Mouse (Mus musculus): ENCODE measurements around the gene Tfr2. TPM values are rescaled to one million over a fixed set of nuclear protein-coding genes. Genes with fewer than 3 reads are reported as not detected.

Tfr2 gene
- polyA plus RNA-seq, 1 experiment from 2014 or later: 0.46 TPM

DNA sequence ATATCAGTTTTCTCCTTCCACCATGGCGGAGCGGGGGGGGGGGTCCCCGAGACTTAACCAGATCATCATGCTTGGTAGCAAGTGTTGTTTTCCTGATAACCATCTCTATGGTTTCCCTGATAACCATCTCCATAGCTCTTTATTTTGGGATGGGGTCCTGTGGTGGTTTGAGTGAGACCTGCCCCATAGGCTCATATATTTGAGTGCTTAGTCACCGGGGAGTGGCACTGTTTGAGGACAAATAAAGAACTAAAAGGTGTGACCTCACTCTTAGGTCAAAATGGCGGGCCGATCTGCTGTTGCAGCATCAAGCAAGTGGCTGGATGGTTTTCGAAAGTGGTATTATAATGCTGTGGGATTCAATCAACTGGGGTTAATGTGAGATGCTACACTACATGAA, 45.7 kb downstream of the Tfr2 start:
- Histone ChIP-seq H3K4me1 (replicated peaks; ENCODE audit: control insufficient read depth, insufficient read depth, low read length) (peaks cover 15% of the 10 kb centered on the region), H3K27ac (ENCODE audit: low read length) (no peak overlapping the region), H3K9ac (ENCODE audit: low read length) (no peak overlapping the region), H3K9me3 (ENCODE audit: control insufficient read depth, low read length) (no peaks in the 10 kb centered on the region), H3K4me2 (ENCODE audit: low read depth, low read length) (no peak overlapping the region), H3K4me3 (ENCODE audit: low read length) (no peak overlapping the region), H3K27me3 (ENCODE audit: control insufficient read depth, insufficient read depth, low read depth, low read length) (no peaks in the 10 kb centered on the region), H3K36me3 (ENCODE audit: control insufficient read depth, insufficient read depth, low read length) (no peaks in the 10 kb centered on the region)
- ATAC-seq (ENCODE audit: low read depth): no peak
- WGBS: 74% methylated on average over 7 of the region's 7 CpGs

DNA sequence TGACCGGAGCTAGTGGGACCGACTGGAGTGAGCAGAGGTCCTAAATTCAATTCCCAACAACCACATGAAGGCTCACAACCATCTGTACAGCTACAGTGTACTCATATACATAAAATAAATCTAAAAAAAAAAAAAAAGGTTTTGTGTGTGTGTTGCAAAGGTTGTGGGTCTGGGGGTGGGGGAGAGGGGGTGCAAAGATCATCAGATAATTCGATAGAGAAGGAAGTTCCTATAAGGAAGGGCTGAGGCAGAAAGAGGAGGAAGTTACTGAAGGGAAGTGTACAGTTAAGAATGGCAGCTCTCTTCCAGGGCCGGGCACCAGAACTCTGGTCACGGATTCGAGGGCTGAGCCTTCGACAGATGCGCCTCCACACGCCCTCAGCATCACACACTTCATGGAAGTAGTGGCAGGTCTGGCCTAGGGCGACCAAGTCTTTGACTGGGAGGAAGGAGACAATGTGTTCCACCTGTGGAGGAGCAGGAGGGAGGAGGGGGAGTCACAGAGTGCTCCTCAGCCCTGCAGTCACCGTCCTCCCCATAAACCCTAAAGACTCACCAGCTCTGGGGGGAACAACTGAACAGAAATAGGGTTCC, 54.4 kb downstream of the Tfr2 start:
- Histone ChIP-seq H3K27ac (ENCODE audit: low read length) (no peak overlapping the region), H3K9me3 (ENCODE audit: control insufficient read depth, low read length) (no peaks in the 10 kb centered on the region), H3K4me2 (ENCODE audit: low read depth, low read length) (no peak overlapping the region), H3K36me3 (ENCODE audit: control insufficient read depth, insufficient read depth, low read length) (no peaks in the 10 kb centered on the region), H3K4me1 (replicated peaks; ENCODE audit: control insufficient read depth, insufficient read depth, low read length) (peaks cover 3% of the 10 kb centered on the region; the same call in 1 of the 2 replicates), H3K4me3 (ENCODE audit: low read length) (no peak overlapping the region), H3K9ac (ENCODE audit: low read length) (no peak overlapping the region), H3K27me3 (ENCODE audit: control insufficient read depth, insufficient read depth, low read depth, low read length) (no peaks in the 10 kb centered on the region)
- 73% methylated on average over 11 of the region's 11 CpGs for WGBS
- ATAC-seq (ENCODE audit: low read depth): no peak

DNA sequence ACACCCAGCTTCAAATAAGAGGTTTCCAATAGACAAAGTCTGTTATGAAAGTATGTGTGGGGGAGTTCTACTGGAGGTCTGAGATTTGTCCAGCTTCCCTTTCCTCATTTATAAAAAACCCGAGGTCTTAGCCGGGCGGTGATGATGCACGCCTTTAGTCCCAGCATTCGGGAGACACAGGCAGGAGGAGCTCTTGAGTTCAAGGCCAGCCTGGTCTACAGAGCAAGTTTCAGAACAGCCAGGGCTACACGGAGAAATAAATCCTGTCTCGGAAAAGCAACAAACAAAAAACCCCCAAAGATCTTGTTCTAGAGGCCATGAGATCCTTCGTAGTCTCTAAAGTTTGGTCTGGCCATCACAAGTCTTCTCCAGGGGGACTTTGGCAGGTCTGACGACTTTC, 58.4 kb downstream of the Tfr2 start:
- 2% methylated on average over 9 of the region's 9 CpGs for WGBS
- Histone ChIP-seq H3K4me1 (replicated peaks; ENCODE audit: control insufficient read depth, insufficient read depth, low read length) (peaks cover 30% of the 10 kb centered on the region), H3K9ac (ENCODE audit: low read length) (peak overlapping the region; percentile 74), H3K4me3 (ENCODE audit: low read length) (peak overlapping the region; percentile 67), H3K27ac (ENCODE audit: low read length) (peak overlapping the region; percentile 90), H3K27me3 (ENCODE audit: control insufficient read depth, insufficient read depth, low read depth, low read length) (no peaks in the 10 kb centered on the region), H3K4me2 (ENCODE audit: low read depth, low read length) (peak overlapping the region; percentile 71), H3K9me3 (ENCODE audit: control insufficient read depth, low read length) (no peaks in the 10 kb centered on the region), H3K36me3 (ENCODE audit: control insufficient read depth, insufficient read depth, low read length) (no peaks in the 10 kb centered on the region)
- ATAC-seq (ENCODE audit: low read depth): no peak

DNA sequence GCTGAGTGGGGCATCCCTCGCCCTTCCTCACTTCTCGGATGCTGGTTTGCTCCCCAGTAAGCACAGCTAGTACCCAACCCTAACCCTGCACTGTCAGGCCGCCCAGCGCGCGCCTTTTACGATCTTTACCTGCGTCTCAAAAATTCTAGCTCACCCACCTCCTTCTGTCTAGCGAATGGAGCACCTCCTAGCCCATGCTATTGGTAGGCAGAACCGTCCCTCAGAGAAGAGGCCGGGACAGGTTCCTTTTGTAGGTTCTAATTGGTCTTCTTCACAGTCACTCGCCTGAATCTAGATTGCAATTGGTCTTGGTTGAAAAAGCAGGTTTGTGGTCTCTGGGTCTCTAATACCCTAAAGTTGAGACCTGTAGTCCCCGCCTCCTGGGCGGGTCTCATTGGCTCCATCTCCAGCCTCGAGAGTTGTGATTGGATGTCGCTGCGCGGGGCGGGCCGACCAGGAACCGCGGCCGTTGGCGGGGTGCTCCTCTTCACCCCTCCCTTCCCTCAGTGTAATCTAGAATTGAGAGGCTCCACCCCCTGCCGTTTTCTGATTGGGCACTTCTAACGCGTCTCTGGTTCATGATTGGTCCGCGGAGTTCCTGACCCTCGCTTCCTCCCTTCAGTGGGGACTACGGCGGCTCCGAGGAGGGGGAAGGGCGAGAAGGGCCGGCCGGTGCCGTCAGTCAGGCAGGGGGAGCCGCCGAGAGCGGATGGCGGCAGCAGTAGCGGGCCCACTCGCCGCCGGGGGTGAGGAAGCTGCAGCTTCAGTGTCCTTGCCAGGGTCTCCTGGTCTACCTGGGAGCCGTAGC, 59.1 kb downstream of the Tfr2 start, which contains the start of the genes Fbxo24, Lrch4 and Gm20605:
Gene Fbxo24, minus strand, starts transcription at position 505 of the 808 bp plus-strand sequence.
Gene Lrch4, plus strand, starts transcription at position 624 of the 808 bp plus-strand sequence.
Gene Gm20605, plus strand, starts transcription at position 678 of the 808 bp plus-strand sequence.
- Histone ChIP-seq H3K36me3 (ENCODE audit: control insufficient read depth, insufficient read depth, low read length) (peaks cover 2% of the 10 kb centered on the region), H3K4me2 (ENCODE audit: low read depth, low read length) (peak within 1 kb of the TSS; percentile 71), H3K27me3 (ENCODE audit: control insufficient read depth, insufficient read depth, low read depth, low read length) (no peaks in the 10 kb centered on the region), H3K9me3 (ENCODE audit: control insufficient read depth, low read length) (no peaks in the 10 kb centered on the region), H3K4me3 (ENCODE audit: low read length) (peak within 1 kb of the TSS; percentile 91), H3K27ac (ENCODE audit: low read length) (peak within 1 kb of the TSS; percentile 99), H3K4me1 (replicated peaks; ENCODE audit: control insufficient read depth, insufficient read depth, low read length) (peaks cover 37% of the 10 kb centered on the region), H3K9ac (ENCODE audit: low read length) (peak within 1 kb of the TSS; percentile 87)
- 0% methylated on average over 45 of the region's 46 CpGs for WGBS
- ATAC-seq (ENCODE audit: low read depth): peak; percentile 97

DNA sequence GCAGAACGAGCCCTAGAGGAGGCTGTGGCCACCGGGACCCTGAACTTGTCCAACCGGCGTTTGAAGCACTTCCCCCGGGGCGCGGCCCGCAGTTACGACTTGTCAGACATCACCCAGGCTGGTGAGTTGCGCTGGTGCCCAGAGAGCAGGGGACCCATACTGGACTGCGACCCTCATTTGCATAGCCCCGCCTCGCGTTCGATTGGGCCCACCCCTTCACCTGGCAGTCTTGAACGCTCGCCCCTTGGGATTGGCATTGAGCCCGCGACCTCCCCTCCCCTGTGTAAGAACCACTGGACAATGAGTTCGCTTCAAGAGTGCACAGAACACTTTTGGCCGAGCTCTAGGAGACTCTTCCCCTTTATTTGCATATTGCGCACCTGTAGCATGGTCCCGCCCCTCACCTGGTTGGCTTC, 59.7 kb downstream of the Tfr2 start:
- Histone ChIP-seq H3K27ac (ENCODE audit: low read length) (peak overlapping the region; percentile 99), H3K4me3 (ENCODE audit: low read length) (peak overlapping the region; percentile 91), H3K9me3 (ENCODE audit: control insufficient read depth, low read length) (no peaks in the 10 kb centered on the region), H3K9ac (ENCODE audit: low read length) (peak overlapping the region; percentile 87), H3K27me3 (ENCODE audit: control insufficient read depth, insufficient read depth, low read depth, low read length) (no peaks in the 10 kb centered on the region), H3K4me2 (ENCODE audit: low read depth, low read length) (peak overlapping the region; percentile 57), H3K4me1 (replicated peaks; ENCODE audit: control insufficient read depth, insufficient read depth, low read length) (peaks cover 40% of the 10 kb centered on the region), H3K36me3 (ENCODE audit: control insufficient read depth, insufficient read depth, low read length) (peaks cover 7% of the 10 kb centered on the region)
- WGBS: under 1% methylated on average over 23 of the region's 23 CpGs
- peak; percentile 31 for ATAC-seq (ENCODE audit: low read depth)

DNA sequence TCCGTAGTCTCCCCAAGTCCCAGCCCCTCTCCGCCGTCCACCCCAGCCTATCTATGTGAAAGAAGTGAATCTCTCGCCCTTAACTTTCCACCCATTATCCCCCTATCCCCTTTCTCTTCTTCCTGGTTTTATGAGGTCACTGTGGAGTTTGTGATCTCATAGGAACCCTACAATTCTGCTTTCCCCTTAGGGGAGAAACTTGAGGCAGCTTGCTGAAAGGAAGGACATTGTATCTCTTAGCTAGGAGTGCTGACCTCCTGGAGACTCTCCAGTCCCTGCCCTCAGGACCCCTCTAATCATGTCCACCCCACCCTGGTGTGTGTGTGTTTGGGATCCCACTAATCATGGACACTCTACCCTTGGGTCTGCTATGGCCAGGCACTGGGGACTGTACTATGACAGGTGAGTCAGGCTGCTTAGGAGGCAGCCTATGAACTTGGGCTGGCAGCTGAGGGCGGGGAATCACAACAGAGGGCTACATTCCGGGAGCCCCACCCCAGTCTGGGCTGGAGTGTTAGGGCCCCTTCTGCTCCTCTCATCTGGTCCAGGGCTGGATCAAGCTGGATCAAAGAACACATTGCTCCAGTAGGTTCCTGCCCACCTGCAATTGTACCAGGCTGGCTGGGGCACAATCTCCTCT, 60.4 kb downstream of the Tfr2 start:
- peaks cover 40% of the 10 kb centered on the region for H3K4me1 ChIP-seq (replicated peaks; ENCODE audit: control insufficient read depth, insufficient read depth, low read length)

DNA sequence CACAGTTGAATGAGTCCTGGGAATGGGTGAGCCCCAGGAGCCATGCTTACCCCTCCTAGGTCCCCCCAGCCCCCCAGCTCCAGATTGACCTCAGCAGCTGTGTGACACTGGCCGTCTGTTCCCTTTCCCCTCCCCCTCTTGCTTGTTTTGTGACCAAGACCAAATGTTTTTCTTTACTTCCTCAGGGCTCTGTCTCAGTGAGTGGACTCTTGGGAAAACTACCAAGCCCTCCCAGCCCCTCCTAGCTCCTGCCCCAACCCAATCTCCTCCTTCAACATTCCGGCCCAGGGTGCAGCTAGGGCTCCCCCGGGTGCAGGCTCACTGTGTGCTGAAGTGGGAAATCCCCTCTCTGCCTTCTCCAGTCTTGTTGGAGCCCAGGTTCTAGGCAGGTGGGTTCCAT, 61.0 kb downstream of the Tfr2 start:
- ATAC-seq (ENCODE audit: low read depth): no peak
- Histone ChIP-seq H3K27ac (ENCODE audit: low read length) (peak overlapping the region; percentile 99), H3K4me1 (replicated peaks; ENCODE audit: control insufficient read depth, insufficient read depth, low read length) (peaks cover 40% of the 10 kb centered on the region), H3K4me2 (ENCODE audit: low read depth, low read length) (peak overlapping the region; percentile 57), H3K9ac (ENCODE audit: low read length) (peak overlapping the region; percentile 87), H3K27me3 (ENCODE audit: control insufficient read depth, insufficient read depth, low read depth, low read length) (no peaks in the 10 kb centered on the region), H3K4me3 (ENCODE audit: low read length) (peak overlapping the region; percentile 91), H3K9me3 (ENCODE audit: control insufficient read depth, low read length) (no peaks in the 10 kb centered on the region), H3K36me3 (ENCODE audit: control insufficient read depth, insufficient read depth, low read length) (peaks cover 9% of the 10 kb centered on the region)
- WGBS: 7% methylated on average over 3 of the region's 3 CpGs

More for the DNA sequence above, 60.4 kb downstream of the Tfr2 start:
- peak overlapping the region; percentile 57 for H3K4me2 ChIP-seq (ENCODE audit: low read depth, low read length)
- H3K27me3 ChIP-seq (ENCODE audit: control insufficient read depth, insufficient read depth, low read depth, low read length): no peaks in the 10 kb centered on the region
- H3K4me3 ChIP-seq (ENCODE audit: low read length): peak overlapping the region; percentile 91
- H3K27ac ChIP-seq (ENCODE audit: low read length): peak overlapping the region; percentile 99
- peak; percentile 5; the same call in 1 of the 2 replicates for ATAC-seq (ENCODE audit: low read depth)
- no peaks in the 10 kb centered on the region for H3K9me3 ChIP-seq (ENCODE audit: control insufficient read depth, low read length)
- peaks cover 7% of the 10 kb centered on the region for H3K36me3 ChIP-seq (ENCODE audit: control insufficient read depth, insufficient read depth, low read length)
- WGBS: 8% methylated on average over 6 of the region's 6 CpGs
- peak overlapping the region; percentile 87 for H3K9ac ChIP-seq (ENCODE audit: low read length)

DNA sequence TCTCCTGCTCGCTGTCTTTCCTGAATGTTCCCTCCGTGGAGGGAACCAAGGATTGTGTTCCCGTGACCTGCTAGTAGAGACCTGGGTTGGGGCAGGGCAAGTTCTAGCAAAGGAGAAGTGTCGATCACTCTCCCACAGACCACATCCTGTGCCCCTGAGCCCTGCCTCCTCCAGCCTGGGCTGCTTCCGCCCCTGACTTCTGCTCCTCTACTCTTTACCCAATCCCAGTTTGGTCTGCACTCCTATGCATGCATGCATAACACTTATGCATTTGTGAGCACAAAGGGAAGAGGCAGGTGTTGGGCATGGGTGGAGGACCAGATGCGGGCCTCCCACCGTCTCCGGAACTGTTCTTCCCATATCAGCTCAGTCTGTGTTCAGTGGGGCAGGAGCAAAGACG, 61.5 kb downstream of the Tfr2 start:
- 61% methylated on average over 9 of the region's 9 CpGs for WGBS

DNA sequence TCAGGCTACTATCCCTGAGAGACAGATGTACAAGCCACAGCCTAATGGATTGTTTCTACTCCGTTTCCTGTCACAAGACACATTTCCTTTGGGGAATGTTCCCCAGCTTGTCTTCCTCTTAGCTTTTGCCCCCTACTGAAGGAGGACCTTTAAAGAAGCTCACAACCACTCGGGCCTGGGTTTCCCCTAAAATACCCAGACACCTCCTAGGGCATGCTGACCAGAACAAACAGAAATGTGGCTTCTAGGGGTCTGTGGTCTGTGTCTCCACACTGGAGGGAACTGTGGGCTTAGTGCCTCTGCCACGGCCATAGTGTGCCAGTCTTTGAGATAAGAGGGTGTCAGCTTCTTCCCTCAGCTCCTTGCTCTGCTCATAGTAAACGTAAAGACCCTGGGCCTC, 62.0 kb downstream of the Tfr2 start:
- peak overlapping the region; percentile 87 for H3K9ac ChIP-seq (ENCODE audit: low read length)
- H3K36me3 ChIP-seq (ENCODE audit: control insufficient read depth, insufficient read depth, low read length): peaks cover 12% of the 10 kb centered on the region
- H3K4me2 ChIP-seq (ENCODE audit: low read depth, low read length): peak overlapping the region; percentile 57
- 45% methylated on average over 4 of the region's 4 CpGs for WGBS
- H3K4me1 ChIP-seq (replicated peaks; ENCODE audit: control insufficient read depth, insufficient read depth, low read length): peaks cover 40% of the 10 kb centered on the region
- no peaks in the 10 kb centered on the region for H3K9me3 ChIP-seq (ENCODE audit: control insufficient read depth, low read length)
- no peaks in the 10 kb centered on the region for H3K27me3 ChIP-seq (ENCODE audit: control insufficient read depth, insufficient read depth, low read depth, low read length)
- ATAC-seq (ENCODE audit: low read depth): no peak
- H3K27ac ChIP-seq (ENCODE audit: low read length): peak overlapping the region; percentile 99
- H3K4me3 ChIP-seq (ENCODE audit: low read length): peak overlapping the region; percentile 91

More for the DNA sequence above, 61.5 kb downstream of the Tfr2 start:
- H3K4me1 ChIP-seq (replicated peaks; ENCODE audit: control insufficient read depth, insufficient read depth, low read length): peaks cover 40% of the 10 kb centered on the region
- no peaks in the 10 kb centered on the region for H3K27me3 ChIP-seq (ENCODE audit: control insufficient read depth, insufficient read depth, low read depth, low read length)
- H3K9ac ChIP-seq (ENCODE audit: low read length): peak overlapping the region; percentile 87
- no peaks in the 10 kb centered on the region for H3K9me3 ChIP-seq (ENCODE audit: control insufficient read depth, low read length)
- no peak for ATAC-seq (ENCODE audit: low read depth)
- peak overlapping the region; percentile 91 for H3K4me3 ChIP-seq (ENCODE audit: low read length)
- peaks cover 12% of the 10 kb centered on the region for H3K36me3 ChIP-seq (ENCODE audit: control insufficient read depth, insufficient read depth, low read length)
- peak overlapping the region; percentile 99 for H3K27ac ChIP-seq (ENCODE audit: low read length)
- peak overlapping the region; percentile 57 for H3K4me2 ChIP-seq (ENCODE audit: low read depth, low read length)

All from lung, embryonic 16.5 days (tissue).